In genomic region chr6:116228785-116229525, GRCm38 (mm10) we compare ENCODE assay signal across 9 mouse cellular contexts. TPM values are rescaled to one million over a fixed set of nuclear protein-coding genes. Genes with fewer than 3 reads are reported as not detected.
DNase-seq lines count a peak whose midpoint lies in the region; ATAC-seq lines count a peak whose summit lies in the region.
"Had no signal": no experiment of that assay in that cellular context is flagged by ENCODE, and none has a peak within 500 bp of the region (broad histone marks: within the 10 kb centered on the region; RNA-seq: fewer than 3 reads in every experiment).

No protein-coding gene starts in this region.

- no peak overlapping the region for H3K9ac ChIP-seq in lung, embryonic 16.5 days (ENCODE audit: low read length)
- H3K9ac ChIP-seq: midbrain, embryonic 12.5 days had no signal

- no peak overlapping the region for H3K4me2 ChIP-seq in lung, embryonic 16.5 days (ENCODE audit: low read depth, low read length)
- H3K4me2 ChIP-seq: midbrain, embryonic 12.5 days had no signal

- H3K27me3 ChIP-seq in lung, embryonic 16.5 days (ENCODE audit: control insufficient read depth, insufficient read depth, low read depth, low read length), result no peaks in the 10 kb centered on the region
- H3K27me3 ChIP-seq: midbrain, embryonic 12.5 days had no signal

- WGBS in lung, embryonic 16.5 days, result 62% methylated on average over 12 of the region's 12 CpGs

- no peaks in the 10 kb centered on the region for H3K9me3 ChIP-seq in lung, embryonic 16.5 days (ENCODE audit: control insufficient read depth, low read length)
- H3K9me3 ChIP-seq: midbrain, embryonic 12.5 days had no signal

- peak; percentile 61; the same call in 1 of the 2 replicates for ATAC-seq in lung, embryonic 16.5 days (ENCODE audit: low read depth)

- H3K4me1 ChIP-seq in lung, embryonic 16.5 days (replicated peaks; ENCODE audit: control insufficient read depth, insufficient read depth, low read length), result no peaks in the 10 kb centered on the region
- H3K4me1 ChIP-seq: midbrain, embryonic 12.5 days had no signal

- H3K27ac ChIP-seq in lung, embryonic 16.5 days (ENCODE audit: low read length), result no peak overlapping the region
- H3K27ac ChIP-seq: midbrain, embryonic 12.5 days had no signal

- H3K4me3 ChIP-seq in lung, embryonic 16.5 days (ENCODE audit: low read length), result no peak overlapping the region
- H3K4me3 ChIP-seq: midbrain, embryonic 12.5 days had no signal

- intact Hi-C loops in gastrocnemius, postnatal 36 days (cut with DNase I), result no loop called here

- H3K36me3 ChIP-seq in lung, embryonic 16.5 days (ENCODE audit: control insufficient read depth, insufficient read depth, low read length), result peaks cover 24% of the 10 kb centered on the region

- DNase-seq in CD8-positive naive resting alpha-beta T cell, adult 2 months (ENCODE audit: low read depth in 2 of 2, low spot score in 2 of 2), result peak; percentile 29 to 55
- DNase-seq in ZHBTc4 (ENCODE audit: low read depth, low spot score), result peak; percentile 74
- DNase-seq in cerebellum, postnatal 4 days (ENCODE audit: low spot score in 2 of 2), result peak; percentile 37 to 68
- peak; percentile 42 to 53 for DNase-seq in gastrocnemius, postnatal 36 days
- peak; percentile 49 to 74 for DNase-seq in layer of hippocampus, adult 8-10 months (ENCODE audit: low spot score in 2 of 2)
- DNase-seq in right cerebral cortex, postnatal 10 days (ENCODE audit: low spot score in 2 of 2), result peak; percentile 76 to 87
- DNase-seq in urinary bladder, postnatal 4 days (ENCODE audit: low spot score in 2 of 2), result peak; percentile 35 to 72

RNA-seq across cellular contexts. Expression of gene Washc2, which starts 21.1 kb away (rescaled TPM):
- 10 to 100 TPM; 21.8 to 22.3 TPM for total RNA-seq in gastrocnemius, postnatal 36 days (2021)
- 100 to 1,000 TPM in 3 of 4 experiments, 10 to 100 TPM in 1; 95.9 to 121 (median 112) TPM for total RNA-seq in layer of hippocampus, adult 8-10 months (2022)
- polyA plus RNA-seq in lung, embryonic 16.5 days (2015; fragmentation: Nextera tagmentation; extraction: Ambion mirVana), result 41.1 and 43.2 TPM in 2 replicates

RNA-seq across cellular contexts. Expression of gene Zfand4, which starts 35.1 kb away (rescaled TPM):
- total RNA-seq in gastrocnemius, postnatal 36 days (2021), result under 1 TPM; 0.51 to 0.86 TPM
- total RNA-seq in layer of hippocampus, adult 8-10 months (2022), result 10 to 100 TPM in 2 of 4 experiments, 1 to 10 TPM in 2; 6.1 to 10.5 (median 9.0) TPM
- 7.1 and 7.6 TPM in 2 replicates for polyA plus RNA-seq in lung, embryonic 16.5 days (2015; fragmentation: Nextera tagmentation; extraction: Ambion mirVana)

RNA-seq across cellular contexts. Expression of gene Tmcc1, which starts 35.7 kb away (rescaled TPM):
- 10 to 100 TPM; 46.3 to 59.5 TPM for total RNA-seq in gastrocnemius, postnatal 36 days (2021)
- total RNA-seq in layer of hippocampus, adult 8-10 months (2022), result 10 to 100 TPM; 80.2 to 90.1 (median 85.2) TPM
- 11.1 and 14.2 TPM in 2 replicates for polyA plus RNA-seq in lung, embryonic 16.5 days (2015; fragmentation: Nextera tagmentation; extraction: Ambion mirVana)

Comparison
In these comparisons a context has a peak if more than half of its experiments do, and no peak if none do; other contexts are left out.
1. RNA of gene Washc2, which starts 21.1 kb away (total RNA-seq): 95.9 to 121 TPM in layer of hippocampus, adult 8-10 months; 21.8 to 22.3 TPM in gastrocnemius, postnatal 36 days; every median in the first group is over 4 times any median in the second.
2. Peak in every context shown above with its lines, with median percentiles within 50 percentile points of each other: DNase-seq.